Mouse (Mus musculus) forebrain, embryonic 14.5 days (tissue): ENCODE measurements at regions not wholly inside any gene's neighbourhood (a gene's known extent, or its start where the extent isn't known, plus 50 kb on each side); places are given as distances from the start of the nearest gene placed in this dataset.

Experiments
- ATAC-seq: fragments of 200-750 bp; cut with Nextera tagmentation; 2 replicates; pipeline ENCODE4 v1.8.0; 2017; ENCODE audit warnings: mild to moderate bottlenecking, moderate library complexity
- DNase-seq: peaks from one replicate; pipeline ENCODE4 v3.0.0-alpha.2; 2015; ENCODE audit warnings: low spot score
- H3K27ac ChIP-seq: fragments of 300-500 bp; sonication (generic); 2 replicates; pipeline ENCODE4 v1.5.1; 2014; ENCODE audit warnings: low read depth, mild to moderate bottlenecking, control low read depth, low read length, moderate library complexity
- H3K27me3 ChIP-seq: fragments of 300-500 bp; sonication (generic); replicated peaks from 2 replicates; pipeline ENCODE4 v1.6.1; 2014; ENCODE audit warnings: low read length, control low read depth, mixed read lengths; ENCODE audit not compliant: control insufficient read depth, insufficient read depth
- H3K36me3 ChIP-seq: fragments of 300-500 bp; sonication (generic); 2 replicates; pipeline ENCODE4 v1.6.1; 2014; ENCODE audit warnings: low read length, control low read depth; ENCODE audit not compliant: control insufficient read depth, insufficient read depth
- H3K4me1 ChIP-seq: fragments of 300-500 bp; sonication (generic); 2 replicates; pipeline ENCODE4 v1.6.1; 2014; ENCODE audit warnings: antibody characterized with exemption, low read length, control low read depth; ENCODE audit not compliant: control insufficient read depth, insufficient read depth
- H3K4me2 ChIP-seq: fragments of 300-500 bp; sonication (generic); 2 replicates; pipeline ENCODE4 v1.6.1; 2014; ENCODE audit warnings: mild to moderate bottlenecking, control low read depth, low read length
- H3K4me3 ChIP-seq: fragments of 300-500 bp; sonication (generic); 2 replicates; pipeline ENCODE4 v1.5.1; 2014; ENCODE audit warnings: low read depth, low read length, control low read depth
- H3K9ac ChIP-seq: fragments of 300-500 bp; sonication (generic); 2 replicates; pipeline ENCODE4 v1.6.1; 2014; ENCODE audit warnings: mild to moderate bottlenecking, low read length, control low read depth, moderate library complexity
- H3K9me3 ChIP-seq: fragments of 300-500 bp; sonication (generic); replicated peaks from 2 replicates; pipeline ENCODE4 v1.6.1; 2016; ENCODE audit warnings: low read length, control low read depth, mixed read lengths; ENCODE audit not compliant: control insufficient read depth
- WGBS: fragments of 180-500 bp; shearing (Covaris S2); extraction: QIAGEN DNeasy Blood & Tissue Kit; methylation state at CpG from one replicate; pipeline ENCODE4 v1.1.7; 2014; 5-methylcytosine and 5-hydroxymethylcytosine counted together

GRCm38 (mm10) chr4:12334832-12335587 is 163.2 kb upstream of the Fam92a start:
- Histone ChIP-seq H3K4me2 (no peak overlapping the region), H3K4me3 (no peak overlapping the region), H3K27me3 (no peaks in the 10 kb centered on the region), H3K9ac (no peak overlapping the region), H3K9me3 (no peaks in the 10 kb centered on the region), H3K36me3 (no peaks in the 10 kb centered on the region), H3K4me1 (no peaks in the 10 kb centered on the region), H3K27ac (peak overlapping the region; percentile 21)
- peak; percentile 80 for ATAC-seq
- DNase-seq = peak; percentile 52
- 57% methylated on average over 7 of the region's 7 CpGs for whole genome bisulfite sequencing

- Histone ChIP-seq H3K9ac (no peak overlapping the region), H3K36me3 (no peaks in the 10 kb centered on the region), H3K27me3 (no peaks in the 10 kb centered on the region), H3K27ac (peak overlapping the region; percentile 21; the same call in 1 of the 2 replicates), H3K4me1 (no peaks in the 10 kb centered on the region), H3K4me2 (no peak overlapping the region), H3K4me3 (no peak overlapping the region), H3K9me3 (no peaks in the 10 kb centered on the region)
- DNase-seq = peak; percentile 82
- ATAC-seq = peak; percentile 89
- WGBS = 36% methylated on average over 9 of the region's 9 CpGs
These were observed 162.6 kb upstream of the Fam92a start for GRCm38 (mm10) chr4:12334429-12334828.

GRCm38 (mm10) chr4:12316024-12316423 is 144.2 kb upstream of the Fam92a start:
- 77% methylated on average over 1 of the region's 1 CpGs for WGBS
- no peaks in the 10 kb centered on the region for H3K4me1 ChIP-seq
- H3K4me2 ChIP-seq = no peak overlapping the region
- no peaks in the 10 kb centered on the region for H3K36me3 ChIP-seq
- no peak overlapping the region for H3K9ac ChIP-seq
- ATAC-seq (no peak), DNase-seq (no peak)
- no peak overlapping the region for H3K4me3 ChIP-seq
- H3K27me3 ChIP-seq = no peaks in the 10 kb centered on the region
- H3K27ac ChIP-seq = no peak overlapping the region
- H3K9me3 ChIP-seq = no peaks in the 10 kb centered on the region

GRCm38 (mm10) chr4:12308332-12308731 is 136.5 kb upstream of the Fam92a start:
- Histone ChIP-seq H3K27me3 (no peaks in the 10 kb centered on the region), H3K36me3 (no peaks in the 10 kb centered on the region), H3K9ac (no peak overlapping the region), H3K4me2 (no peak overlapping the region), H3K4me3 (no peak overlapping the region), H3K9me3 (no peaks in the 10 kb centered on the region), H3K4me1 (0 out of 2 replicates have a peak, but pooled peaks cover 2% of the 10 kb centered on the region), H3K27ac (no peak overlapping the region)
- 95% methylated on average over 5 of the region's 5 CpGs for WGBS
- DNase-seq (no peak), ATAC-seq (no peak)

- ATAC-seq (peak; percentile 80), DNase-seq (peak; percentile 58)
- Histone ChIP-seq H3K4me2 (peak overlapping the region; percentile 10; the same call in 1 of the 2 replicates), H3K27me3 (no peaks in the 10 kb centered on the region), H3K27ac (peak overlapping the region; percentile 76), H3K9me3 (no peaks in the 10 kb centered on the region), H3K4me3 (no peak overlapping the region), H3K36me3 (no peaks in the 10 kb centered on the region), H3K9ac (no peak overlapping the region), H3K4me1 (0 out of 2 replicates have a peak, but pooled peaks cover 2% of the 10 kb centered on the region)
- 50% methylated on average over 9 of the region's 9 CpGs for WGBS
These were observed 135.1 kb upstream of the Fam92a start for GRCm38 (mm10) chr4:12306618-12307565.

- no peak overlapping the region for H3K4me3 ChIP-seq
- WGBS = 39% methylated on average over 4 of the region's 4 CpGs
- ATAC-seq (peak; percentile 89), DNase-seq (peak; percentile 62)
- no peak overlapping the region for H3K4me2 ChIP-seq
- H3K9ac ChIP-seq = no peak overlapping the region
- no peaks in the 10 kb centered on the region for H3K36me3 ChIP-seq
- no peak overlapping the region for H3K27ac ChIP-seq
- peaks cover 4% of the 10 kb centered on the region; the same call in 1 of the 2 replicates for H3K4me1 ChIP-seq
- H3K27me3 ChIP-seq = no peaks in the 10 kb centered on the region
- no peaks in the 10 kb centered on the region for H3K9me3 ChIP-seq
These were observed 115.4 kb upstream of the Fam92a start for GRCm38 (mm10) chr4:12287079-12287686.

- Histone ChIP-seq H3K9ac (no peak overlapping the region), H3K27me3 (no peaks in the 10 kb centered on the region), H3K4me1 (peaks cover 4% of the 10 kb centered on the region; the same call in 1 of the 2 replicates), H3K36me3 (no peaks in the 10 kb centered on the region), H3K4me2 (no peak overlapping the region), H3K9me3 (no peaks in the 10 kb centered on the region), H3K4me3 (no peak overlapping the region), H3K27ac (no peak overlapping the region)
- ATAC-seq (no peak), DNase-seq (no peak)
- 62% methylated on average over 1 of the region's 1 CpGs for WGBS
These were observed 114.6 kb upstream of the Fam92a start for GRCm38 (mm10) chr4:12286391-12286790.

- ATAC-seq (no peak), DNase-seq (no peak)
- H3K4me3 ChIP-seq = no peak overlapping the region
- no peak overlapping the region for H3K4me2 ChIP-seq
- no peak overlapping the region for H3K27ac ChIP-seq
- H3K36me3 ChIP-seq = no peaks in the 10 kb centered on the region
- H3K9me3 ChIP-seq = no peaks in the 10 kb centered on the region
- H3K27me3 ChIP-seq = no peaks in the 10 kb centered on the region
- no peak overlapping the region for H3K9ac ChIP-seq
- H3K4me1 ChIP-seq = peaks cover 4% of the 10 kb centered on the region; the same call in 1 of the 2 replicates
These were observed 114.2 kb upstream of the Fam92a start for GRCm38 (mm10) chr4:12285983-12286382.
